In the genomic region with DNA sequence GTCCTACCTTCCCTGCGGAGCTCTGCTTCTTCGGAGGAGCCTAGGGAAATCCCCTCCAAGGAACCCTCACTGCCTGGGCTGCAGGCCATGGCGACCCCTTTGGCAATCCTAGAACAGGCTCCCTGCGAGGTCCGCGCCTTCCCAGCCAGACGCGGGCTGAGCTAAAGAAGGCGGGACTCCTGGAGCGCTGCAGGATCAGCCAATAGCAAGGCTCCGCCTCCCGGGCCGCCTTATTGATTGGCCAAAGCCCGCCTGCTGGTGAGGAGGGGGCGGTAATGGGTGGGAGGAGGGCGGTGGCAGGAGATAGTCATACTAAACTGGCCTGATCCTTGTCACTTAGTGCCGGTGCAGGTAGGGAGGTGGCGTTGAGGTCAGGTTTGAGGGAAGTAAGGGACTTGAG, we compare ENCODE assay signal across 9 mouse cellular contexts. TPM values are rescaled to one million over a fixed set of nuclear protein-coding genes. Genes with fewer than 3 reads are reported as not detected.
A peak's percentile ranks its signal among the peaks of the same experiment; 100 is the strongest.
DNase-seq lines count a peak whose midpoint lies in the region; ATAC-seq and TF ChIP-seq lines count a peak whose summit lies in the region.
"Had no signal": no experiment of that assay in that cellular context is flagged by ENCODE, and none has a peak within 500 bp of the region (broad histone marks: within the 10 kb centered on the region; RNA-seq: fewer than 3 reads in every experiment).

No protein-coding gene starts in this region.

- no peaks in the 10 kb centered on the region for H3K79me2 ChIP-seq in heart, adult 2 months (replicated peaks; ENCODE audit: control insufficient read depth, insufficient read depth, low read length)

- peaks cover 50% of the 10 kb centered on the region for H3K4me1 ChIP-seq in embryonic facial prominence, embryonic 10.5 days
- H3K4me1 ChIP-seq in heart, adult 2 months (ENCODE audit: control insufficient read depth, insufficient read depth, low read length): no peaks in the 10 kb centered on the region; the same call in 1 of the 2 replicates
- 0 out of 2 replicates have a peak, but pooled peaks cover 3% of the 10 kb centered on the region for H3K4me1 ChIP-seq in stomach, embryonic 14.5 days (ENCODE audit: control insufficient read depth, insufficient read depth, low read length)

- H3K9ac ChIP-seq in heart, adult 2 months (ENCODE audit: low read depth, low read length): no peak overlapping the region
- no peak overlapping the region; the same call in 1 of the 2 replicates for H3K9ac ChIP-seq in stomach, embryonic 14.5 days (replicated peaks; ENCODE audit: low read depth, low read length)

- DNase-seq in cerebellum, adult 11 months: peak; percentile 40
- DNase-seq in cerebellum, adult 8-10 months: no peak
- peak; percentile 92 for DNase-seq in embryonic facial prominence, embryonic 10.5 days (ENCODE audit: low spot score)
- DNase-seq in heart, adult 2 months: peak; percentile 48 to 54
- peak; percentile 37 for DNase-seq in kidney, adult 11 months
- DNase-seq in left cerebral cortex, postnatal 4 days: peak; percentile 78
- DNase-seq in mesoderm, embryonic 11.5 days (ENCODE audit: low read depth, low spot score): peak; percentile 88

- H3K27me3 ChIP-seq in embryonic facial prominence, embryonic 10.5 days (replicated peaks; ENCODE audit: low read depth, poor library complexity, severe bottlenecking): peaks cover 25% of the 10 kb centered on the region
- peaks cover 2% of the 10 kb centered on the region; the same call in 1 of the 2 replicates for H3K27me3 ChIP-seq in heart, adult 2 months (ENCODE audit: control insufficient read depth, insufficient read depth, low read length)
- H3K27me3 ChIP-seq in stomach, embryonic 14.5 days (ENCODE audit: control insufficient read depth, insufficient read depth, low read length): no peaks in the 10 kb centered on the region

- H3K4me2 ChIP-seq in stomach, embryonic 14.5 days (replicated peaks; ENCODE audit: low read depth, low read length): peak overlapping the region; percentile 67

- 0 out of 2 replicates have a peak, but pooled peaks cover 5% of the 10 kb centered on the region for H3K9me3 ChIP-seq in embryonic facial prominence, embryonic 10.5 days
- H3K9me3 ChIP-seq in stomach, embryonic 14.5 days (ENCODE audit: control insufficient read depth, low read depth, low read length): no peaks in the 10 kb centered on the region

- no peak for TF ChIP-seq POLR2A in heart, adult 2 months (IDR thresholded peaks at IDR 0.05; ENCODE audit: insufficient read depth, low read depth, low read length)

- H3K27ac ChIP-seq in embryonic facial prominence, embryonic 10.5 days (replicated peaks): peak overlapping the region; percentile 73
- no peak overlapping the region for H3K27ac ChIP-seq in heart, adult 2 months
- no peak overlapping the region for H3K27ac ChIP-seq in stomach, embryonic 14.5 days (ENCODE audit: low read length)

- under 1% methylated on average over 18 of the region's 18 CpGs for whole genome bisulfite sequencing in embryonic facial prominence, embryonic 10.5 days
- WGBS in heart, adult 2 months: 4% methylated on average over 18 of the region's 18 CpGs
- 1% methylated on average over 18 of the region's 18 CpGs for WGBS in stomach, embryonic 14.5 days

- intact Hi-C loops in heart, adult 2 months (cut with DNase I): no loop called here
- intact Hi-C loops in left cerebral cortex, postnatal 4 days (cut with DNase I): no loop called here

- TF ChIP-seq CTCF in heart, adult 2 months (IDR thresholded peaks at IDR 0.05): no peak

- no peak for TF ChIP-seq EP300 in heart, adult 2 months (IDR thresholded peaks at IDR 0.05; ENCODE audit: insufficient read depth, low read depth, low read length)

- peaks cover 35% of the 10 kb centered on the region for H3K36me3 ChIP-seq in embryonic facial prominence, embryonic 10.5 days (replicated peaks)
- H3K36me3 ChIP-seq in heart, adult 2 months (ENCODE audit: control insufficient read depth, insufficient read depth, low read length): no peaks in the 10 kb centered on the region
- peaks cover 7% of the 10 kb centered on the region; the same call in 1 of the 2 replicates for H3K36me3 ChIP-seq in stomach, embryonic 14.5 days (ENCODE audit: control insufficient read depth, insufficient read depth, low read length)

- peak; percentile 90 for ATAC-seq in stomach, embryonic 14.5 days (ENCODE audit: insufficient number of reproducible peaks, insufficient read depth, low FRiP score, low read depth)

- H3K4me3 ChIP-seq in embryonic facial prominence, embryonic 10.5 days: peak overlapping the region; percentile 59
- no peak overlapping the region for H3K4me3 ChIP-seq in heart, adult 2 months
- peak overlapping the region; percentile 31 for H3K4me3 ChIP-seq in stomach, embryonic 14.5 days (ENCODE audit: low read depth, low read length)

RNA-seq across cellular contexts. Expression of a gene that starts 6.0 kb away (rescaled TPM):
- polyA plus RNA-seq in embryonic facial prominence, embryonic 10.5 days (2016; fragmentation: Nextera tagmentation; extraction: Ambion mirVana): 12.5 and 12.9 TPM in 2 replicates
- total RNA-seq in heart, adult 2 months (2021): 1 to 10 TPM; 2.3 to 2.6 TPM
- polyA plus RNA-seq in heart, adult 2 months (2012; rRNA removed): 5.3 and 5.6 TPM in 2 replicates
- total RNA-seq in left cerebral cortex, postnatal 4 days (2021): 10 to 100 TPM; 39.1 to 45.0 TPM
- 8.4 and 8.5 TPM in 2 replicates for polyA plus RNA-seq in stomach, embryonic 14.5 days (2014; fragmentation: Nextera tagmentation; extraction: Ambion mirVana)

RNA-seq across cellular contexts. Expression of a gene that starts 18.8 kb away (rescaled TPM):
- polyA plus RNA-seq in embryonic facial prominence, embryonic 10.5 days (2016; fragmentation: Nextera tagmentation; extraction: Ambion mirVana): not detected in 2 replicates
- total RNA-seq in heart, adult 2 months (2021): not detected
- polyA plus RNA-seq in heart, adult 2 months (2012; rRNA removed): not detected in 2 replicates
- total RNA-seq in left cerebral cortex, postnatal 4 days (2021): not detected
- polyA plus RNA-seq in stomach, embryonic 14.5 days (2014; fragmentation: Nextera tagmentation; extraction: Ambion mirVana): not detected in 2 replicates
- polyA plus RNA-seq: frontal cortex, adult 2 months had no signal

RNA-seq across cellular contexts. Expression of a gene that starts 25.3 kb away (rescaled TPM):
- 0.32 and 0.49 TPM in 2 replicates for polyA plus RNA-seq in embryonic facial prominence, embryonic 10.5 days (2016; fragmentation: Nextera tagmentation; extraction: Ambion mirVana)
- not detected for total RNA-seq in heart, adult 2 months (2021)
- polyA plus RNA-seq in heart, adult 2 months (2012; rRNA removed): not detected in 2 replicates
- not detected for total RNA-seq in left cerebral cortex, postnatal 4 days (2021)
- polyA plus RNA-seq in stomach, embryonic 14.5 days (2014; fragmentation: Nextera tagmentation; extraction: Ambion mirVana): 5.2 and 11.2 TPM in 2 replicates
- polyA plus RNA-seq: frontal cortex, adult 2 months had no signal

RNA-seq across cellular contexts. Expression of a gene that starts 41.0 kb away (rescaled TPM):
- polyA plus RNA-seq in embryonic facial prominence, embryonic 10.5 days (2016; fragmentation: Nextera tagmentation; extraction: Ambion mirVana): 0.28 and 0.51 TPM in 2 replicates
- total RNA-seq in heart, adult 2 months (2021): 10 to 100 TPM; 51.6 to 70.1 TPM
- 102 and 143 TPM in 2 replicates for polyA plus RNA-seq in heart, adult 2 months (2012; rRNA removed)
- total RNA-seq in left cerebral cortex, postnatal 4 days (2021): not detected
- polyA plus RNA-seq in stomach, embryonic 14.5 days (2014; fragmentation: Nextera tagmentation; extraction: Ambion mirVana): 1.1 and 1.2 TPM in 2 replicates

RNA-seq across cellular contexts. Expression of a gene that starts 54.1 kb away (rescaled TPM):
- polyA plus RNA-seq in embryonic facial prominence, embryonic 10.5 days (2016; fragmentation: Nextera tagmentation; extraction: Ambion mirVana): 8.2 and 10.3 TPM in 2 replicates
- 1 to 10 TPM; 1.4 to 1.5 TPM for total RNA-seq in heart, adult 2 months (2021)
- 4.5 and 5.3 TPM in 2 replicates for polyA plus RNA-seq in heart, adult 2 months (2012; rRNA removed)
- 10 to 100 TPM; 53.1 to 56.3 TPM for total RNA-seq in left cerebral cortex, postnatal 4 days (2021)
- 7.1 and 9.4 TPM in 2 replicates for polyA plus RNA-seq in stomach, embryonic 14.5 days (2014; fragmentation: Nextera tagmentation; extraction: Ambion mirVana)
